Mouse (Mus musculus): Measurements from ENCODE around the gene Fgf7. TPM values are rescaled to one million over a fixed set of nuclear protein-coding genes. Genes with fewer than 3 reads are reported as not detected.

Fgf7 gene
- polyA plus RNA-seq (2017; shearing (Covaris generic)): not detected

DNA sequence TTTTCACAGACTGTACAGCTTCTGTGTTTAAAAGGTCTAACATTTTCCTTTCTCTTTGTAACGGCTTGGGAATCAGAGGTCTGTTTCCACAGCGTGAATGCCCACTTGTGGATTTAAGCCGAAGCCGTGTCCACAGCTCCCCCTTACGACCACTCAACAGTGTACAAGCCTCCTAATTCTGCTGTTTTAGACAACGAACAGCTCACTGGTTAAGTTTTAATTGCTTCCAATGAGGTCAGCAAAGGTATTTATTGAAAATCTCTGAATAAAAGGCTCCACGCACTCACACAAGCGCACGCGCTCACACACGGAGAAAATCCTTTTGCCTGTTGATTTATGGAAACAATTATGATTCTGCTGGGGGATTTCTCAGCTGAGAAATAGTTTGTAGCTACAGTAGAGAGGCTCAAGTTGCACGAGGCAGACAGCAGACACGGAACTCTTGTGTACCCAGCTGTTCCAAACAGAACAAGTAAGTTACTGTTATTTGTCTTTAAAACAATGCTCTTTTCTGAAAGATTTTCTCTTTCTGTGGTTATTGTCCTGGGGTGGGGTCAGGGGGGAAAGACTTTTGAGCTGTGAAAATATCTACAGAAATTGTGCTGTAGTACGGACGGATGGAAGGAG, at the start of gene Fgf7:
TSS of gene Fgf7 (plus strand) at position 280 of the 627 bp plus-strand sequence.

Other genes starting within 250 kb of the Fgf7 start
- 41.8 TPM for gene Galk2, start 175.5 kb upstream of the Fgf7 start, polyA plus RNA-seq (2017; shearing (Covaris generic))
- gene Cops2, start 175.5 kb upstream of the Fgf7 start, polyA plus RNA-seq (2017; shearing (Covaris generic)): 50.9 TPM
- gene Fam227b, start 117.3 kb downstream of the Fgf7 start, polyA plus RNA-seq (2017; shearing (Covaris generic)): not detected
- 20.3 TPM for gene Dtwd1, start 117.5 kb downstream of the Fgf7 start, polyA plus RNA-seq (2017; shearing (Covaris generic))
- not detected for gene Gm17555, start 180.4 kb downstream of the Fgf7 start, polyA plus RNA-seq (2017; shearing (Covaris generic))

Data from CD4-positive, CD25-positive, alpha-beta regulatory T cell, adult 9 weeks (primary cell).